Mouse (Mus musculus) midbrain, embryonic 11.5 days (tissue): ENCODE results near the gene Mosmo. TPM values are rescaled to one million over a fixed set of nuclear protein-coding genes. Genes with fewer than 3 reads are reported as not detected.

Source experiments
- ATAC-seq: fragments of 200-750 bp; cut with Nextera tagmentation; 2 replicates; pipeline ENCODE4 v1.8.0; 2017; ENCODE audit warnings: moderate TSS enrichment, moderate library complexity; ENCODE audit not compliant: low FRiP score
- DNase-seq: peaks from one replicate; pipeline ENCODE4 v3.0.0; 2015; ENCODE audit warnings: low spot score; ENCODE audit errors: missing footprints
- H3K27ac ChIP-seq: fragments of 300-500 bp; sonication (generic); 2 replicates; pipeline ENCODE4 v1.5.1; 2014; ENCODE audit warnings: low read depth, low read length
- H3K27me3 ChIP-seq: fragments of 300-500 bp; sonication (generic); 2 replicates; pipeline ENCODE4 v1.6.1; 2014; ENCODE audit warnings: mild to moderate bottlenecking, low read length, moderate library complexity, mixed read lengths; ENCODE audit not compliant: control insufficient read depth, insufficient read depth
- H3K36me3 ChIP-seq: fragments of 300-500 bp; sonication (generic); 2 replicates; pipeline ENCODE4 v1.6.1; 2014; ENCODE audit warnings: mild to moderate bottlenecking, low read length, moderate library complexity, mixed read lengths; ENCODE audit not compliant: control insufficient read depth, insufficient read depth
- H3K4me1 ChIP-seq: fragments of 300-500 bp; sonication (generic); 2 replicates; pipeline ENCODE4 v1.6.1; 2014; ENCODE audit warnings: low read length; ENCODE audit not compliant: control insufficient read depth, insufficient read depth
- H3K4me2 ChIP-seq: fragments of 300-500 bp; sonication (generic); 2 replicates; pipeline ENCODE4 v1.6.1; 2014; ENCODE audit warnings: mild to moderate bottlenecking, moderate library complexity
- H3K4me3 ChIP-seq: fragments of 300-500 bp; sonication (generic); 2 replicates; pipeline ENCODE4 v1.5.1; 2014; ENCODE audit warnings: low read depth, low read length
- H3K9ac ChIP-seq: fragments of 300-500 bp; sonication (generic); 2 replicates; pipeline ENCODE4 v1.6.1; 2014; ENCODE audit warnings: low read length
- H3K9me3 ChIP-seq: fragments of 300-500 bp; sonication (generic); 2 replicates; pipeline ENCODE4 v1.6.1; 2016; ENCODE audit warnings: low read length; ENCODE audit not compliant: control insufficient read depth
- WGBS: fragments of 180-500 bp; shearing (Covaris S2); extraction: QIAGEN DNeasy Blood & Tissue Kit; methylation state at CpG from one replicate; pipeline ENCODE4 v1.1.7; 2014; 5-methylcytosine and 5-hydroxymethylcytosine counted together
- polyA plus RNA-seq: library from polyadenylated mRNA; unstranded; fragments of >200 nt; fragmentation: Nextera tagmentation; extraction: Ambion mirVana; gene quantifications from 2 replicates; pipeline ENCODE4 v1.2.1, GENCODE M21; 2014

Gene Mosmo
- polyA plus RNA-seq, 1 experiment from 2014 or later = 15.0 TPM

- 70% methylated on average over 1 of the region's 1 CpGs for WGBS
- H3K4me3 ChIP-seq = no peak overlapping the region
- no peaks in the 10 kb centered on the region for H3K27me3 ChIP-seq
- no peaks in the 10 kb centered on the region for H3K9me3 ChIP-seq
- H3K4me1 ChIP-seq = peaks cover 7% of the 10 kb centered on the region; the same call in 1 of the 2 replicates
- ATAC-seq (no peak), DNase-seq (no peak)
- H3K27ac ChIP-seq = no peak overlapping the region
- no peaks in the 10 kb centered on the region for H3K36me3 ChIP-seq
- H3K4me2 ChIP-seq = no peak overlapping the region
- H3K9ac ChIP-seq = no peak overlapping the region
These were observed 94.0 kb downstream of the Mosmo start for GRCm38 (mm10) chr7:120771389-120771788.

DNA sequence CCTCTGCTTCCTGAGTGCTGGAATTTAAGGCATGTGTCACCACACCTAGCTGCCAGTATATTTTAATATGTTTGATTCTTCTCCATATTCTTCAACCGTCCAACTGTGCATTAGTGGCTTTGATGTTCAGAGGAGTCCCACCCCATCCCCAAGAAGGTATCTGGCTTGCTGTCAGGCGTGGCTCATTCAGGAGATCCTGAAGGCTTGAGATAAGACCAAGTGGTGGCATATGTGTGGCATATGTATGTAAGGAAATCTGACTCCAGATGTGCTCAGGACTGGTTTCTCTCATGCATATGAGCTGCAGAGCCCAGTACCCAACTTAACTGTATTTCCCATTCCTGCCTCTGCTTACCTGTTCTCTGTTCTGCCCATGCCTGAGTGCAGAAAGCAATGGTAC is 100.6 kb downstream of the Mosmo start:
- Histone ChIP-seq H3K4me2 (no peak overlapping the region), H3K9me3 (no peaks in the 10 kb centered on the region), H3K4me1 (no peaks in the 10 kb centered on the region), H3K27me3 (no peaks in the 10 kb centered on the region), H3K4me3 (no peak overlapping the region), H3K27ac (no peak overlapping the region), H3K9ac (no peak overlapping the region), H3K36me3 (no peaks in the 10 kb centered on the region)
- 63% methylated on average over 2 of the region's 2 CpGs for WGBS
- DNase-seq (no peak), ATAC-seq (no peak)

Other genes with a start within 250 kb of the Mosmo start
- gene Uqcrc2, start 42.4 kb upstream of the Mosmo start, polyA plus RNA-seq = 201 and 211 TPM in 2 replicates
- 0.38 and 0.39 TPM in 2 replicates for gene Pdzd9, start 7.3 kb upstream of the Mosmo start, polyA plus RNA-seq
- 0.08 and 0.37 TPM in 2 replicates for gene Vwa3a, start 61.7 kb downstream of the Mosmo start, polyA plus RNA-seq
- not detected in 2 replicates for gene Gm5737, start 134.7 kb downstream of the Mosmo start, polyA plus RNA-seq
- gene Eef2k, start 165.2 kb downstream of the Mosmo start, polyA plus RNA-seq = 9.9 and 10.5 TPM in 2 replicates
- 19.0 and 19.9 TPM in 2 replicates for gene Polr3e, start 240.1 kb downstream of the Mosmo start, polyA plus RNA-seq